Mouse (Mus musculus): Measurements from ENCODE around the gene Man1a2.

Gene Man1a2

GRCm38 (mm10) chr3:100685087-100685762, at the start of gene Man1a2:
TSS of gene Man1a2 (minus strand) at chr3:100685503.
- peak; percentile 72 for ATAC-seq (ENCODE audit: insufficient number of reproducible peaks, low FRiP score, low TSS enrichment)

- no peak for ATAC-seq (ENCODE audit: insufficient number of reproducible peaks, low FRiP score, low TSS enrichment)
Observed at GRCm38 (mm10) chr3:100734482-100735154, 49.3 kb upstream of the Man1a2 start.

DNA sequence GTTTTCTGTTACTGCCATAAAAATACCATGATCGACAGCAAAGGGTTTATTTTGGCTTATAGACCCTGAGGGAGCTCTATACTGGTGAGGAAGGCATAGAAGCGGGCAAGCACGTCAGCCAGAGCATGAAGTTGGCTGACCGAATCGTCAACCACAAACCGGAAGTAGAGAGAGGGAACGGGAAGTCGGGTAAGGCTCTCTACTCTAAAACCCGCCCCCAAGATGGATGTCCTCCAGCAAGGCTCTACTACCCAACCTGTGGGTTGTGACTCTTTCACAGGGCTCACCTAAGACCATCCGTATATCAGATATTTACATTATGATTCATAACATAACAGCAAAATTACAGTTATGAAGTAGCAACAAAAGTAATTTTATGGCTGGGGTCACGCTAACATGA, 46.6 kb upstream of the Man1a2 start:
- no peak for ATAC-seq (ENCODE audit: insufficient number of reproducible peaks, low FRiP score, low TSS enrichment)

DNA sequence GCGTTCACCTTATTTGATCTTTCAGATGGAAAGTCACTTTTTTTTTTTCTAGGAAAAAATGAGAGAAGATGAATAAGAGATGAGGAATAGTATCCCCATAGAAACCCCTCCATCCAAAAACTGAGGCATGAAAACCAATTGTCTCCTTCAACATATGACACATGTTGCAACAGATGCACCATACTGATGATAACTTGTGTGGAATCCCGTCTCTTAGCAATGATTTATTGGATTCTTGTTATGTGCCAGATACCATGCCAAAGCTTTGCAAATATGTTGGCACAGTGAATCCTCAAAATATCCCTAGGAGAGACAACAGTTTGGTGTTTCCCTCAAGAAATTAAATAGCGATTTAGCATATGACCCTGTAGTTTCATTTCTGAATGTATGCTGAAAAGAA, 46.0 kb upstream of the Man1a2 start:
- ATAC-seq (ENCODE audit: insufficient number of reproducible peaks, low FRiP score, low TSS enrichment), result no peak

- no peak for ATAC-seq (ENCODE audit: insufficient number of reproducible peaks, low FRiP score, low TSS enrichment)
Observed at GRCm38 (mm10) chr3:100728008-100728712, 42.9 kb upstream of the Man1a2 start.

- no peak for ATAC-seq (ENCODE audit: insufficient number of reproducible peaks, low FRiP score, low TSS enrichment)
Observed at GRCm38 (mm10) chr3:100725960-100726674, 40.8 kb upstream of the Man1a2 start.

GRCm38 (mm10) chr3:100720786-100721300, 35.5 kb upstream of the Man1a2 start:
- no peak for ATAC-seq (ENCODE audit: insufficient number of reproducible peaks, low FRiP score, low TSS enrichment)

- no peak for ATAC-seq (ENCODE audit: insufficient number of reproducible peaks, low FRiP score, low TSS enrichment)
Observed at GRCm38 (mm10) chr3:100716241-100716640, 30.9 kb upstream of the Man1a2 start.

DNA sequence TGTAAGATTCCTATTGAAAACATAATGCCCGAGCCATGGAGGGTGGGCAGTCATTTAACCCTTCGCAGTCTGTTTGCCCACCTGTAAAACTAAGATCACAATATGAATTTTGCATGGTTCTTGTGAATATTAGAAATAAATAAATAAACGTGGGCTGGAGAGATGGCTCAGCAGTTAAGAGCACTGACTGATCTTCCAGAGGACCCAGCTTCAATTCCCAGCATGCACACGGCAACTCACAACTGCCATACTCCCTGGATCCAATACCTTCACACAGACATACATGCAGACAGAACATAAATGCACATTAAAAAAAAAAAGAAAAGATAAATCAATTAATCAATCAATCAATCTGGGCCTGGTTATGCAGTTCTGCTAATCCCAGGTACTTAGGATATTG, 30.1 kb upstream of the Man1a2 start:
- no peak for ATAC-seq (ENCODE audit: insufficient number of reproducible peaks, low FRiP score, low TSS enrichment)

GRCm38 (mm10) chr3:100713142-100714005, 28.1 kb upstream of the Man1a2 start:
- ATAC-seq (ENCODE audit: insufficient number of reproducible peaks, low FRiP score, low TSS enrichment), result no peak

- no peak for ATAC-seq (ENCODE audit: insufficient number of reproducible peaks, low FRiP score, low TSS enrichment)
Observed at GRCm38 (mm10) chr3:100712140-100712539, 26.8 kb upstream of the Man1a2 start.

- ATAC-seq (ENCODE audit: insufficient number of reproducible peaks, low FRiP score, low TSS enrichment), result no peak
Observed at GRCm38 (mm10) chr3:100711486-100711885, 26.2 kb upstream of the Man1a2 start.

GRCm38 (mm10) chr3:100707117-100707516, 21.8 kb upstream of the Man1a2 start:
- no peak for ATAC-seq (ENCODE audit: insufficient number of reproducible peaks, low FRiP score, low TSS enrichment)

GRCm38 (mm10) chr3:100705128-100705667, 19.9 kb upstream of the Man1a2 start:
- ATAC-seq (ENCODE audit: insufficient number of reproducible peaks, low FRiP score, low TSS enrichment), result no peak

DNA sequence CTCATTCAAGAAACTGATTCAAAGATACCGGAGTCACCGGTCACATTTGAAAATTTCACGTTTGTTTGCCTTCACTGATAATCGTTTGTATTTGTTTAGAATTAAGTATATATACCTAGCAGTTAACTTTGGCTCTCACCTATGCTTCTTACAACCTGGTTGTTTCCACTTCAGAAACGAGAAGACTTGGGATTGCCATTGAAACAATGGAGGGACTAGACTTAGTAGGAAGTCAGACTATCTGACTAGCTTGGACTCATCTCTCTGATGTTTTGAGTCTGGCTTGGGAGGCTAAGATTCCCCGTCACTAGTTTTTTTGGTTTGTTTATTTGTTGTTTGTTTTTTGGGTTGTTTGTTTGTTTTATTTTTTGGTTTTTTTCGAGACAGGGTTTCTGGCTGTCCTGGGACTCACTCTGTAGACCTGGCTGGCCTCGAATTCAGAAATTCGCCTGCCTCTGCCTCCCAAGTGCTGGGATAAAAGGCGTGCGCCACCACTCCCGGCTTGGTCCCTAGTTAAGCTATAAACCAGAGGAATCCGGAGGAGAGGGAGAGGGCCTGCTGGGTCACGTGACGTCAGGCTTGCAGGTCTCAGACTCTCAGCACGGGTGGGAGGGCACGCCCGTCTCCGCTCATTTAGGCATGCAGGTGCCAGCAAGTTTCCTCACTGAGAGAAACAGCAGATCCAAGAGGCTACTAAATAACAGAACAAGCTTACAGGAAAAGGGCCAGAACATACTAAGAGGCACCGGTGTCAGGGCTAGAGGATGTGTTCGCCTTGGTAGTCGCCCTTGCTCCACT, 18.7 kb upstream of the Man1a2 start:
- no peak for ATAC-seq (ENCODE audit: insufficient number of reproducible peaks, low FRiP score, low TSS enrichment)

- no peak for ATAC-seq (ENCODE audit: insufficient number of reproducible peaks, low FRiP score, low TSS enrichment)
Observed at GRCm38 (mm10) chr3:100702875-100703846, 17.9 kb upstream of the Man1a2 start.

- ATAC-seq (ENCODE audit: insufficient number of reproducible peaks, low FRiP score, low TSS enrichment), result no peak
Observed at GRCm38 (mm10) chr3:100688747-100689146, 3.4 kb upstream of the Man1a2 start.

All from cerebellum, adult (tissue).